Mouse (Mus musculus) E14TG2a.4 (cell line): ENCODE results near the gene Agap1.
A peak's percentile ranks its signal among the peaks of the same experiment; 100 is the strongest.
"Not testable (repeated sequence)": the region's sequence is repeated elsewhere in the genome, so short reads cannot be mapped to it uniquely, and the experiment has no call there.

Experiments
- H3K27me3 ChIP-seq: 2 replicates; pipeline ENCODE4 v1.6.1; 2014; ENCODE audit warnings: low read length, control low read depth; ENCODE audit not compliant: insufficient read depth
- H3K36me3 ChIP-seq: 2 replicates; pipeline ENCODE4 v1.6.1; 2014; ENCODE audit warnings: low read length, control low read depth; ENCODE audit not compliant: insufficient read depth
- H3K4me1 ChIP-seq: replicated peaks from 2 replicates; pipeline ENCODE4 v1.6.1; 2014; ENCODE audit warnings: low read depth, low read length, control low read depth
- H3K4me3 ChIP-seq: replicated peaks from 2 replicates; pipeline ENCODE4 v1.5.1; 2014; ENCODE audit warnings: mild to moderate bottlenecking, low read length
- H3K9me3 ChIP-seq: 2 replicates; pipeline ENCODE4 v1.6.1; 2014; ENCODE audit warnings: low read length, control low read depth
- CTCF ChIP-seq: conservative IDR thresholded peaks from 2 replicates; pipeline ENCODE4 v1.5.1; 2014; ENCODE audit warnings: low read length
- NANOG ChIP-seq: IDR thresholded peaks from 2 replicates; pipeline ENCODE4 v1.6.1; 2014; ENCODE audit warnings: borderline replicate concordance, low read length, mixed read lengths
- POU5F1 ChIP-seq: IDR thresholded peaks from 2 replicates; pipeline ENCODE4 v1.6.1; 2014; ENCODE audit warnings: low read length, borderline replicate concordance

The Agap1 gene

GRCm38 (mm10) chr1:89481154-89481553 lies 26.5 kb downstream of the Agap1 start:
- Histone ChIP-seq H3K4me1 (peaks cover 51% of the 10 kb centered on the region), H3K4me3 (no peak overlapping the region), H3K9me3 (no peaks in the 10 kb centered on the region), H3K36me3 (no peaks in the 10 kb centered on the region), H3K27me3 (no peaks in the 10 kb centered on the region)
- no peak for TF ChIP-seq NANOG
- TF ChIP-seq CTCF, result no peak
- TF ChIP-seq POU5F1, result no peak

GRCm38 (mm10) chr1:89482812-89483211 lies 28.2 kb downstream of the Agap1 start:
- Histone ChIP-seq H3K36me3 (no peaks in the 10 kb centered on the region), H3K4me3 (no peak overlapping the region), H3K27me3 (no peaks in the 10 kb centered on the region), H3K9me3 (no peaks in the 10 kb centered on the region), H3K4me1 (peaks cover 61% of the 10 kb centered on the region)
- TF ChIP-seq POU5F1 (no peak), NANOG (no peak), CTCF (no peak)

- Histone ChIP-seq H3K4me1 (peaks cover 93% of the 10 kb centered on the region), H3K4me3 (0 out of 2 replicates have a peak overlapping the region, but pooled peaks have one; percentile 8), H3K36me3 (no peaks in the 10 kb centered on the region), H3K9me3 (no peaks in the 10 kb centered on the region), H3K27me3 (no peaks in the 10 kb centered on the region)
- TF ChIP-seq NANOG (peak; percentile 36; the same call in 1 of the 2 replicates), POU5F1 (no peak)
Measured at GRCm38 (mm10) chr1:89486891-89487290, 32.3 kb downstream of the Agap1 start.

- TF ChIP-seq NANOG (no peak), CTCF (no peak), POU5F1 (no peak)
- H3K9me3 ChIP-seq, result no peaks in the 10 kb centered on the region
- H3K4me1 ChIP-seq, result peaks cover 93% of the 10 kb centered on the region
- H3K4me3 ChIP-seq, result no peak overlapping the region
- H3K36me3 ChIP-seq, result no peaks in the 10 kb centered on the region
- H3K27me3 ChIP-seq, result no peaks in the 10 kb centered on the region
Measured at GRCm38 (mm10) chr1:89489111-89489971, 34.7 kb downstream of the Agap1 start.

- Histone ChIP-seq H3K4me3 (no peak overlapping the region), H3K36me3 (no peaks in the 10 kb centered on the region), H3K4me1 (peaks cover 87% of the 10 kb centered on the region), H3K27me3 (no peaks in the 10 kb centered on the region), H3K9me3 (no peaks in the 10 kb centered on the region)
- TF ChIP-seq POU5F1, result no peak
- TF ChIP-seq CTCF, result no peak
- TF ChIP-seq NANOG, result no peak
Measured at GRCm38 (mm10) chr1:89493177-89493576, 38.6 kb downstream of the Agap1 start.

GRCm38 (mm10) chr1:89494816-89495215 lies 40.2 kb downstream of the Agap1 start:
- H3K4me1 ChIP-seq, result peaks cover 86% of the 10 kb centered on the region
- H3K36me3 ChIP-seq, result no peaks in the 10 kb centered on the region
- no peak overlapping the region for H3K4me3 ChIP-seq
- no peak for TF ChIP-seq POU5F1
- TF ChIP-seq NANOG, result no peak
- TF ChIP-seq CTCF, result no peak
- no peaks in the 10 kb centered on the region for H3K27me3 ChIP-seq
- no peaks in the 10 kb centered on the region for H3K9me3 ChIP-seq

GRCm38 (mm10) chr1:89496204-89496603 lies 41.6 kb downstream of the Agap1 start:
- H3K4me3 ChIP-seq, result no peak overlapping the region
- no peaks in the 10 kb centered on the region for H3K36me3 ChIP-seq
- TF ChIP-seq POU5F1 (no peak), NANOG (no peak), CTCF (no peak)
- H3K9me3 ChIP-seq, result no peaks in the 10 kb centered on the region
- H3K27me3 ChIP-seq, result no peaks in the 10 kb centered on the region
- peaks cover 85% of the 10 kb centered on the region for H3K4me1 ChIP-seq

GRCm38 (mm10) chr1:89500925-89501324 lies 46.3 kb downstream of the Agap1 start:
- H3K4me3 ChIP-seq, result no peak overlapping the region
- no peaks in the 10 kb centered on the region; the same call in 1 of the 2 replicates for H3K9me3 ChIP-seq
- H3K27me3 ChIP-seq, result no peaks in the 10 kb centered on the region
- no peaks in the 10 kb centered on the region for H3K36me3 ChIP-seq
- peaks cover 40% of the 10 kb centered on the region for H3K4me1 ChIP-seq
- TF ChIP-seq POU5F1 (no peak), NANOG (no peak), CTCF (no peak)

- no peaks in the 10 kb centered on the region for H3K27me3 ChIP-seq
- H3K4me3 ChIP-seq, result no peak overlapping the region
- no peak for TF ChIP-seq POU5F1
- TF ChIP-seq NANOG, result no peak
- TF ChIP-seq CTCF, result no peak
- H3K4me1 ChIP-seq, result peaks cover 36% of the 10 kb centered on the region
- no peaks in the 10 kb centered on the region; the same call in 1 of the 2 replicates for H3K9me3 ChIP-seq
- no peaks in the 10 kb centered on the region for H3K36me3 ChIP-seq
Measured at GRCm38 (mm10) chr1:89501346-89501745, 46.7 kb downstream of the Agap1 start.

GRCm38 (mm10) chr1:89501891-89502290 lies 47.3 kb downstream of the Agap1 start:
- not testable (repeated sequence) for H3K4me3 ChIP-seq, H3K36me3 ChIP-seq, H3K9me3 ChIP-seq, H3K27me3 ChIP-seq
- H3K4me1 ChIP-seq, result peaks cover 36% of the 10 kb centered on the region
